Mouse (Mus musculus) heart, embryonic 16.5 days (tissue): ENCODE measurements around the gene Mapk1ip1. TPM values are rescaled to one million over a fixed set of nuclear protein-coding genes. Genes with fewer than 3 reads are reported as not detected.

ENCODE experiments used
- ATAC-seq: fragments of 200-750 bp; cut with Nextera tagmentation; replicated peaks from 2 replicates; pipeline ENCODE4 v1.8.0; 2017; ENCODE audit warnings: moderate number of reproducible peaks; ENCODE audit not compliant: insufficient read depth, low FRiP score; ENCODE audit errors: extremely low read depth
- H3K27ac ChIP-seq: fragments of 300-500 bp; sonication (generic); 2 replicates; pipeline ENCODE4 v1.5.1; 2014; ENCODE audit warnings: mild to moderate bottlenecking, low read length, control low read depth, moderate library complexity
- H3K27me3 ChIP-seq: fragments of 300-500 bp; sonication (generic); 2 replicates; pipeline ENCODE4 v1.6.1; 2014; ENCODE audit warnings: low read length, mixed read lengths; ENCODE audit not compliant: control insufficient read depth, insufficient read depth
- H3K36me3 ChIP-seq: fragments of 300-500 bp; sonication (generic); 2 replicates; pipeline ENCODE4 v1.6.1; 2014; ENCODE audit not compliant: control insufficient read depth, insufficient read depth
- H3K4me1 ChIP-seq: fragments of 300-500 bp; sonication (generic); 2 replicates; pipeline ENCODE4 v1.6.1; 2014; ENCODE audit warnings: low read length, mixed read lengths; ENCODE audit not compliant: control insufficient read depth, insufficient read depth
- H3K4me2 ChIP-seq: fragments of 300-500 bp; sonication (generic); 2 replicates; pipeline ENCODE4 v1.6.1; 2014; ENCODE audit warnings: low read depth, mild to moderate bottlenecking, control low read depth, low read length
- H3K4me3 ChIP-seq: fragments of 300-500 bp; sonication (generic); 2 replicates; pipeline ENCODE4 v1.5.1; 2014; ENCODE audit warnings: mild to moderate bottlenecking, control low read depth, low read length
- H3K9ac ChIP-seq: fragments of 300-500 bp; sonication (generic); 2 replicates; pipeline ENCODE4 v1.6.1; 2014; ENCODE audit warnings: low read length, control low read depth
- H3K9me3 ChIP-seq: fragments of 300-500 bp; sonication (generic); replicated peaks from 2 replicates; pipeline ENCODE4 v1.6.1; 2016; ENCODE audit warnings: low read length; ENCODE audit not compliant: control insufficient read depth
- WGBS: fragments of 180-500 bp; shearing (Covaris S2); extraction: QIAGEN DNeasy Blood & Tissue Kit; methylation state at CpG from one replicate; pipeline ENCODE4 v1.1.7; 2014; 5-methylcytosine and 5-hydroxymethylcytosine counted together
- polyA plus RNA-seq: library from polyadenylated mRNA; unstranded; fragments of >200 nt; fragmentation: Nextera tagmentation; extraction: Ambion mirVana; gene quantifications from 2 replicates; pipeline ENCODE4 v1.2.1, GENCODE M21; 2015

Mapk1ip1 gene
- polyA plus RNA-seq, 1 experiment from 2014 or later = 15.4 TPM

- Histone ChIP-seq H3K36me3 (no peaks in the 10 kb centered on the region), H3K27ac (no peak overlapping the region), H3K4me2 (no peak overlapping the region), H3K9ac (no peak overlapping the region), H3K4me3 (no peak overlapping the region), H3K9me3 (no peaks in the 10 kb centered on the region), H3K27me3 (no peaks in the 10 kb centered on the region), H3K4me1 (no peaks in the 10 kb centered on the region)
- no peak for ATAC-seq
- WGBS = 70% methylated on average over 11 of the region's 11 CpGs
These were observed 32.7 kb downstream of the Mapk1ip1 start for GRCm38 (mm10) chr7:138813213-138813875.

- 75% methylated on average over 3 of the region's 3 CpGs for WGBS
- ATAC-seq = no peak
- no peak overlapping the region for H3K4me3 ChIP-seq
- H3K4me2 ChIP-seq = no peak overlapping the region
- H3K9me3 ChIP-seq = peaks cover 11% of the 10 kb centered on the region
- H3K36me3 ChIP-seq = no peaks in the 10 kb centered on the region
- H3K27ac ChIP-seq = no peak overlapping the region
- H3K9ac ChIP-seq = no peak overlapping the region
- no peaks in the 10 kb centered on the region for H3K27me3 ChIP-seq
- no peaks in the 10 kb centered on the region for H3K4me1 ChIP-seq
These were observed 38.9 kb downstream of the Mapk1ip1 start for GRCm38 (mm10) chr7:138807146-138807545.

GRCm38 (mm10) chr7:138803386-138803785, 42.7 kb downstream of the Mapk1ip1 start:
- Histone ChIP-seq H3K4me1 (no peaks in the 10 kb centered on the region), H3K9ac (no peak overlapping the region), H3K27ac (no peak overlapping the region), H3K4me3 (no peak overlapping the region), H3K4me2 (no peak overlapping the region), H3K27me3 (no peaks in the 10 kb centered on the region), H3K36me3 (no peaks in the 10 kb centered on the region), H3K9me3 (peaks cover 11% of the 10 kb centered on the region)
- WGBS = 5% methylated on average over 4 of the region's 4 CpGs
- ATAC-seq = no peak

- Histone ChIP-seq H3K4me3 (no peak overlapping the region), H3K4me2 (no peak overlapping the region), H3K36me3 (no peaks in the 10 kb centered on the region), H3K9ac (no peak overlapping the region), H3K4me1 (no peaks in the 10 kb centered on the region), H3K27me3 (no peaks in the 10 kb centered on the region), H3K27ac (no peak overlapping the region), H3K9me3 (no peaks in the 10 kb centered on the region)
- 76% methylated on average over 5 of the region's 5 CpGs for WGBS
- ATAC-seq = no peak
These were observed 58.0 kb downstream of the Mapk1ip1 start for GRCm38 (mm10) chr7:138788109-138788508.

Other genes starting within 250 kb of the Mapk1ip1 start
- 22.7 and 26.6 TPM in 2 replicates for gene Ppp2r2d, start 194 bp downstream of the Mapk1ip1 start, polyA plus RNA-seq
- gene Bnip3, start 63.2 kb upstream of the Mapk1ip1 start, polyA plus RNA-seq = 258 and 260 TPM in 2 replicates
- gene Jakmip3, start 94.5 kb upstream of the Mapk1ip1 start, polyA plus RNA-seq = not detected in 2 replicates
- 1.6 and 2.5 TPM in 2 replicates for gene Dpysl4, start 239.7 kb upstream of the Mapk1ip1 start, polyA plus RNA-seq